10 mouse cellular contexts compared by ENCODE assay signal in the genomic region with DNA sequence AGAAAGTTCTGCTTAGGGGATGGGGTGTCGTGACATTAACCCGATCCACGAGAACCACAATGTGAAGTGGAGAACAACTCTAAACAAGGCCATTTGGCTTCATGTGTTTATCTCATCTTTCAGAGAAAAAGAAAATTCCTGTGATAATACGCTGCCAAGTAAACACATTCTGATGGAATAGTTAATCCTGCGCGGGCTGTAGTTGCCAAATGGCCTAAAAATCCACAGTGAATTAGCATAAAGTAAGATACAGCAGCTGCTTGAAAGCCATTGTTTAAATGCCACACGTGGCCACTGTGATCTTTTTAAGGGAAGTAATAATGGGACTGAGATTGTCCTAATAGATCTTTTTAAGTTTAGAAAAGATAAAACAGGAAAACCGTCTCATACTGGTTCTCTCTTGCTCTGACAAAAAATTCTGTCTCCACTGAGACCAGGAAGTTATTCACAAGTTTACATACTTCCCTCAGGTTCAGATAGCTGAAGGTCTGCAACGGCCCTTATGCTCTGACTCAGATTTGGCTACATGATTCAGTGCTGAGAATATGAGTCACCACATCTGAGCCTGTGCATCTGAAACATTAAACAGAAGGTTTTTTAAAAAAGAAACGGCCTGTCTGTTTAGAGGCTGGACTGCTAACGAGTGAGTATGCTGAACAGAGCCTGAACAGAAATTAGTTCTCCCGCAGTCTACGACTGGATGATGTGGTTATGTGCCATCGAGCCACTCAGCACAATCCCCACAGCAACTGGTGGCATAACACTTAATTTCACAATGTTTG. TPM values are rescaled to one million over a fixed set of nuclear protein-coding genes. Genes with fewer than 3 reads are reported as not detected.
DNase-seq lines count a peak whose midpoint lies in the region; ATAC-seq lines count a peak whose summit lies in the region.
"Had no signal": no experiment of that assay in that cellular context is flagged by ENCODE, and none has a peak within 500 bp of the region (broad histone marks: within the 10 kb centered on the region; RNA-seq: fewer than 3 reads in every experiment).

No protein-coding gene starts in this region.

- peak overlapping the region; percentile 19; the same call in 1 of the 2 replicates for H3K27ac ChIP-seq in limb, embryonic 12.5 days
- H3K27ac ChIP-seq in limb, embryonic 10.5 days = no peak overlapping the region; the same call in 1 of the 2 replicates
- peak overlapping the region; percentile 77 for H3K27ac ChIP-seq in stomach, embryonic 14.5 days (ENCODE audit: low read length)
- H3K27ac ChIP-seq: liver, embryonic 15.5 days had no signal

- no peak overlapping the region for H3K4me3 ChIP-seq in limb, embryonic 12.5 days (replicated peaks)
- no peak overlapping the region for H3K4me3 ChIP-seq in limb, embryonic 10.5 days
- no peak overlapping the region for H3K4me3 ChIP-seq in stomach, embryonic 14.5 days (ENCODE audit: low read depth, low read length)
- H3K4me3 ChIP-seq: liver, embryonic 15.5 days had no signal

- H3K4me1 ChIP-seq in limb, embryonic 12.5 days (replicated peaks) = peaks cover 10% of the 10 kb centered on the region
- H3K4me1 ChIP-seq in limb, embryonic 10.5 days = peaks cover 1% of the 10 kb centered on the region; the same call in 1 of the 2 replicates
- H3K4me1 ChIP-seq in stomach, embryonic 14.5 days (ENCODE audit: control insufficient read depth, insufficient read depth, low read length) = no peaks in the 10 kb centered on the region
- H3K4me1 ChIP-seq: liver, embryonic 15.5 days had no signal

- H3K36me3 ChIP-seq in limb, embryonic 12.5 days = no peaks in the 10 kb centered on the region
- H3K36me3 ChIP-seq in limb, embryonic 10.5 days = no peaks in the 10 kb centered on the region
- no peaks in the 10 kb centered on the region for H3K36me3 ChIP-seq in stomach, embryonic 14.5 days (ENCODE audit: control insufficient read depth, insufficient read depth, low read length)
- H3K36me3 ChIP-seq: liver, embryonic 15.5 days had no signal

- peak; percentile 15 to 61 for DNase-seq in frontal cortex, adult 2 months (ENCODE audit: extremely low spot score in 1 of 2, low spot score in 1 of 2)
- no peak for DNase-seq in frontal cortex, postnatal 25 days (ENCODE audit: low spot score in 2 of 2)
- DNase-seq in limb, embryonic 10.5 days (ENCODE audit: low spot score) = no peak
- DNase-seq in adrenal gland, postnatal 25 days = peak; percentile 3
- DNase-seq in neural tube, embryonic 10.5 days (ENCODE audit: extremely low spot score, low spot score) = no peak
- no peak for DNase-seq in urinary bladder, postnatal 25 days (ENCODE audit: low spot score)
- DNase-seq: kidney, adult 2 months had no signal

- WGBS in limb, embryonic 12.5 days = 59% methylated on average over 14 of the region's 14 CpGs
- WGBS in limb, embryonic 10.5 days = 78% methylated on average over 14 of the region's 14 CpGs
- WGBS in stomach, embryonic 14.5 days = 41% methylated on average over 14 of the region's 14 CpGs

- ATAC-seq in limb, embryonic 12.5 days (ENCODE audit: insufficient number of reproducible peaks, insufficient read depth, low FRiP score, low TSS enrichment, low read depth) = peak; percentile 52; the same call in 1 of the 2 replicates
- peak; percentile 88 for ATAC-seq in stomach, embryonic 14.5 days (ENCODE audit: insufficient number of reproducible peaks, insufficient read depth, low FRiP score, low read depth)

- no peak overlapping the region for H3K9ac ChIP-seq in limb, embryonic 12.5 days (replicated peaks)
- H3K9ac ChIP-seq in stomach, embryonic 14.5 days (replicated peaks; ENCODE audit: low read depth, low read length) = no peak overlapping the region
- H3K9ac ChIP-seq: liver, embryonic 15.5 days had no signal

- H3K27me3 ChIP-seq in limb, embryonic 12.5 days = no peaks in the 10 kb centered on the region
- no peaks in the 10 kb centered on the region for H3K27me3 ChIP-seq in limb, embryonic 10.5 days (ENCODE audit: low read depth, poor library complexity, severe bottlenecking)
- H3K27me3 ChIP-seq in stomach, embryonic 14.5 days (ENCODE audit: control insufficient read depth, insufficient read depth, low read length) = no peaks in the 10 kb centered on the region
- H3K27me3 ChIP-seq: liver, embryonic 15.5 days had no signal

- H3K9me3 ChIP-seq in limb, embryonic 12.5 days = no peaks in the 10 kb centered on the region
- no peaks in the 10 kb centered on the region for H3K9me3 ChIP-seq in limb, embryonic 10.5 days (replicated peaks)
- no peaks in the 10 kb centered on the region for H3K9me3 ChIP-seq in stomach, embryonic 14.5 days (ENCODE audit: control insufficient read depth, low read depth, low read length)
- H3K9me3 ChIP-seq: liver, embryonic 15.5 days had no signal

- no peak overlapping the region for H3K4me2 ChIP-seq in limb, embryonic 12.5 days
- no peak overlapping the region for H3K4me2 ChIP-seq in stomach, embryonic 14.5 days (replicated peaks; ENCODE audit: low read depth, low read length)
- H3K4me2 ChIP-seq: liver, embryonic 15.5 days had no signal

RNA-seq across cellular contexts. Expression of a gene that starts 21.4 kb away (rescaled TPM):
- polyA plus RNA-seq in frontal cortex, adult 2 months (2012; rRNA removed) = 0.74 and 1.5 TPM in 2 replicates
- polyA plus RNA-seq in limb, embryonic 12.5 days (2016; fragmentation: Nextera tagmentation; extraction: Ambion mirVana) = 2.5 and 2.7 TPM in 2 replicates
- 0.59 and 0.95 TPM in 2 replicates for polyA plus RNA-seq in limb, embryonic 10.5 days (2016; fragmentation: Nextera tagmentation; extraction: Ambion mirVana)
- not detected in 2 replicates for total RNA-seq in adrenal gland, postnatal 25 days (2021)
- 1.5 and 2.1 TPM in 2 replicates for polyA plus RNA-seq in stomach, embryonic 14.5 days (2014; fragmentation: Nextera tagmentation; extraction: Ambion mirVana)

Comparison
In these comparisons a context has a peak if more than half of its experiments do, and no peak if none do; other contexts are left out.
1. DNase-seq: peak in frontal cortex, adult 2 months (2 of 2) and adrenal gland, postnatal 25 days (single experiment); none in frontal cortex, postnatal 25 days (0 of 2), limb, embryonic 10.5 days (single experiment), neural tube, embryonic 10.5 days (single experiment) and urinary bladder, postnatal 25 days (single experiment).